Mouse (Mus musculus): ENCODE measurements at regions not wholly inside any gene's neighbourhood (a gene's known extent, or its start where the extent isn't known, plus 50 kb on each side); places are given as distances from the start of the nearest gene placed in this dataset.
"Not testable (repeated sequence)": the region's sequence is repeated elsewhere in the genome, so short reads cannot be mapped to it uniquely, and the experiment has no call there.

- DNase-seq: no peak
Observed at GRCm38 (mm10) chr10:68963090-68963489, 188.1 kb upstream of the Rhobtb1 start.

DNA sequence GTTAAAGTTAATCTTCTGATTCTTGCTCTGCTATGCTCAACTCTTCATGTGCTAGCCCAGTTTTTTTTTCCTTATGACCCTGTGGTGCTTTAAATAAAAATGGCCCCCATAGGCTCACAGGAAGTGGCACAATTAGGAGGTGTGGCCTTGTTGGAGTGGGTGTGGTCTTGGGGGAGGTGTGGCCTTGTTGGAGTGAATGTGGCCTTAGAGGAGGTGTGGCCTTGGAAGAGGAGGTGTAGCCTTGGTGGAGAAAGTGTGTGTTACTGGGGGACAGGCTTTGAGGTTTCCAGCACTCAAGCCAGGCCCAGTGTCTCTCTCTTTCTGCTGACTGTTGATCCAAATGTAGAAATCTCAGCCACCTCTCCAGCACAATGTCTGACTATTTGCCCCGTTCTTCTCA is 186.0 kb upstream of the Rhobtb1 start:
- DNase-seq: no peak

GRCm38 (mm10) chr10:68967976-68968968 is 183.0 kb upstream of the Rhobtb1 start:
- no peak for DNase-seq

DNA sequence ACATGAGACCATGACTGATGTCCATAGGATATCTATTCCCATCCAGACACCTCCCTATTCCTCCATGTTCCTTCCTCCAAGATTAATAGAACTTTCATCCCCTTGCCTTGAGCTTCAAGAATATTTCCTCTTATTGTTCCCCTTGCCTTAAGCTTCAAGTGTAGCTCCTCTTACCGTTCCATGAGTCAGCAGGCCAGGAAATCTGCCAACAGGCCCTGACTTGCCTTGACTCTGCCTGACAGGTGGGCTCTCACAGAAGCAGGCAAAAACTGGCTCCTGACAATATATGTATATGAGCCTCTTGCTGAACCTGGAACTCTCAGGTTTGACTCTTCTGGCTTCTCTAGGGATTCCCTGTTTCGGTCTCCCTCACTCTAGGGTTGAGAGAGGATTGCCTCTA is 180.7 kb upstream of the Rhobtb1 start:
- DNase-seq: no peak

GRCm38 (mm10) chr10:68974771-68975170 is 176.5 kb upstream of the Rhobtb1 start:
- no peak for DNase-seq

DNA sequence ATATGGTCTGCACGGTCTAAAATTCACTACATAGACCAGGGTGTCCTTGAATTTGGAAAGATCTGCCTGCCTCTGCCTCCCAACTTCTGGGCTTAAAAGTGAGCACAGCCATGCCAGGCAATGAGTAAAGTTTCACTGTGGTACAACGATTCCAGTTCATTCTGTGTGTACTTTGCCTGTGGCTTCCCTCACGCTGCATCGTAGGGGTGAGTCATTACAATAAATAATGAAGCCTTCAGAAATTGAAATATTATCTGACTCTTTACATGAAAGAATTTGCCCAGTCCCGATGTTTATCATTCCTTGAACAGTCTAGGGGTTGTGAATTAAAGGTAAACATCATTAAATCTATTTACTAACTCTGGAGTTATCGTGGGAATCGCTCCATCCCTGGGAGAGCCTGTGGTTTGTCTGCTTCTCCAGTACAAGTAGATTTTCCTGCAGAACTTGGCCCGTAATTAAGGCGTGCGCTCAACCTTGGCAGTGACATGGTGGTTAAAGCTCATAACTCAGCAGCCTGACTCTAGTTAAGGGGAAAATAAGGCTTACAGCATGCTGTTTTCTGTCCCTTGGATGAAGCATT is 174.7 kb upstream of the Rhobtb1 start:
- DNase-seq: no peak

DNA sequence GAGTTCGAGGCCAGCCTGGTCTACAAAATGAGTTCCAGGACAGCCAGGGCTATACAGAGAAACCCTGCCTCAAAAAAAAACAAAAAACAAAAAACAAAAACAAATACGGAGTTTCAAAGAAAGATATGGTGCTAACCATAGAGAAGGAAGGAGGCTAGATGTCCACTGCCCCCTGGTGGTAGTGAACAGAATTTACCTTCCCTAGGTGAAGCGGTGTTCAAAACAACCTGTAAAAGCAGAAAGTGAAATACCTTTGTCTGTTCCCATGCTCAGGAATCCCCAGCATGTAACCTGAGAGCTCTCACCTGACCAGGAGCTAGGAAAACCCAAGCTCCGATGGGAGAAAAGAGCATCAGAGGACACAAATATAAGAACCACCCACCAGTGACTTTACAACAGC is 173.1 kb upstream of the Rhobtb1 start:
- no peak for DNase-seq

DNA sequence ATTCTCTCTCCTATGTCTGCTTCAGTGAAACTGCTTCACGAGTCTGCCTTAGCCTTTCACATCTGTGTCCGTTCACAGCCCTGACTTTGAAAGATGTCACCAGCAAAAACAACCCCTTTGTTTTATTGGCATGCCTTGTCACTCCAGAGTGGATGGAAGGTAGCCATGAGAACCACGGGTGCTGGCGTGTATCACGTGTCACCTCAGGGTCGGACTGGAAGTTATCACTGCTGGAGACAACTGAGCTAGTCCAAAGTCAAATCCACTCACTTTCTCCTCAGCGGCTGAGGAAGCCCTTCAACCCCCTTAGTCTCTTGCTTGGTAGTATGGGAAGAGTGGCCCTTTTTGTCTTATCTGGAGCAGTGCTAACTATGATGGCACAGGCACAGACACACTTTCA is 171.3 kb upstream of the Rhobtb1 start:
- DNase-seq: no peak

GRCm38 (mm10) chr10:68982288-68982687 is 168.9 kb upstream of the Rhobtb1 start:
- DNase-seq: no peak

GRCm38 (mm10) chr10:68990584-68990983 is 160.7 kb upstream of the Rhobtb1 start:
- DNase-seq: no peak

- DNase-seq: no peak
Observed at GRCm38 (mm10) chr10:68999610-69000009, 151.6 kb upstream of the Rhobtb1 start.

DNA sequence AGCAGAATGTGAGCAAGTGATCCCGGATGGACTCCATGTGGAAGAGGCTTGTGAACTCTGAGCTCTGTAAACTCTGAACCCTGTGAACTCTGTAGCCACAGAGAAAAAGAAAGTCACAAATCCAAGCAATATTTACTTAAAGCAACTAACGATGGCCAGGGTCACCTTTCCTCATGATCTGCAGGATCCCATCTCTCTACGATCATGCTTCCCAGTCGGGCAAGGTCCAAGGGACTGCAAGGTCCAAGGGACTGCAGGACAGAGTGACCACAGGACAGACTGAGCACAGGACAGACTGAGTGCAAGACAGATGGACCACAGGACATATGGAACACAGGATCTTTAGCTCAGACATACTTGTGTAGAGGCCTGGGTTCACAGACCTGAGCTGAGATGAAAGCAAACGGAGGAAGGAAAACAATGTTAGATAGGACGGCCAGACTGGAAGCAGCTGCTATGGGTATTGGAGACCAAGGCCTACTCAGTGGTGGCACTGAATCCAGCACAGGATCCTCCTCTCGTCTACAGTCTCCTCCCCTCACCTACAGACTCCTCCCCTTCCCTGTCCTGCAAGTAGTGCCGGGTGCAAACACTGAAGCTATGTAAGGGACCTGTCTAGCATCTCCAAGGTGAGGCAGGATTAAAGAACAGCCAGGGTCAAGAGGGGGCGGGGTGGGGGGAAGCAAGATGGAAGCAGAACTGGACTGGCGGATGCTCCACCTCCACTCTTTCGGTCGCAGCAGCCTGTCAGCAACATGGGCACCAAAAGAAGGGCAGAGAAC is 149.4 kb upstream of the Rhobtb1 start:
- DNase-seq: no peak

DNA sequence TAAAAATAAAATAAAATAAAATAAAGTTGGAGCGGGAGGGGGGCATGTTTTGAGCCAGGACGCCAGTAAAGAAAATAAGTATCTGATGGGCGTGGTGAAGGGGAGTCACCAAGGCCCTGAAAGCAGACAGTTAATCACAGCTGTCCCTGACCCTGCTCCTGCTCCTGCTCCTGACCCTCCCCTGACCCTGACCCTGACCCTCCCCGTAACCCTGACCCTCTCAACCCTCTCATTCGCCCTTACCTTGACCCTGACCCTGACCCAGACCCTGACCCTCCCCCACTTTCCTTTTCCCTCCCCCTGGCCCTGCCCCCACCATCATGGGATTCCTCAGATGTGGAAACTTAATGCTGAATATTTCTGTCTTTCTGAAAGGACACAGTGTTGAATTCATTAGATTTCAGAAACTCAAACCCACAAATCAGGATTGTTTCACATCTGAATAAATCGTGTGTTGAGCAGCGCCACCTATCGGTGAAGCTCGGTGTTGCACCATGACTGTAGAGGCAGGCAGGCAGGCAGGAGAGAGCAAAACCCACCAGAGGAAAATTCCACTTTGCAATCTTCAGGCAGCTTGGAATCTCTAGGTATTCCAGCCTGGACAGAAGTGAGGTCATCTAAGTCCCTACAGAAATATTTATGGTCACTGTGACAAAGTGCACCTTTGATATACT is 145.9 kb upstream of the Rhobtb1 start:
- DNase-seq: peak; percentile 75

GRCm38 (mm10) chr10:69008679-69009078 is 142.6 kb upstream of the Rhobtb1 start:
- DNase-seq: not testable (repeated sequence)

GRCm38 (mm10) chr10:69020811-69021743 is 130.2 kb upstream of the Rhobtb1 start:
- DNase-seq: no peak

DNA sequence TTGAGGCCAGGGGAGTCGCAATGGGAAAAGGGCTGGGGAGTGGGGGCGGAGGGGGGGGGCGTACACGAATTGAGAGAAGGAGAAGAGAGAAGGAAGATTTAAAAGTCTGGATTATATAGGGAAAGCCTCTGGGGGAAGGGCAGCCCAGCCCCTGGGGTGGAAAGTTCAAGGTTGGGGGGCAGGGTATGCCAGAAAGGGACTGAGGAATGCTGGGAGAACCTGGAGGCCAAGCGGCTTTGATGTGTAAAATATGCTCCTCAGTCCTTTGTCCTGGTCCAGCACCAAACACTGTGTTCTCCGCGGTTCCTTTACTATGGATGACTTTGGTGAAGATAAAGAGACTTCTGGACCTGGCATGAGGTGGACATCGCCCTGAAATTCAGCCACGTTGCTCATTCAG is 117.8 kb upstream of the Rhobtb1 start:
- no peak for DNase-seq

DNA sequence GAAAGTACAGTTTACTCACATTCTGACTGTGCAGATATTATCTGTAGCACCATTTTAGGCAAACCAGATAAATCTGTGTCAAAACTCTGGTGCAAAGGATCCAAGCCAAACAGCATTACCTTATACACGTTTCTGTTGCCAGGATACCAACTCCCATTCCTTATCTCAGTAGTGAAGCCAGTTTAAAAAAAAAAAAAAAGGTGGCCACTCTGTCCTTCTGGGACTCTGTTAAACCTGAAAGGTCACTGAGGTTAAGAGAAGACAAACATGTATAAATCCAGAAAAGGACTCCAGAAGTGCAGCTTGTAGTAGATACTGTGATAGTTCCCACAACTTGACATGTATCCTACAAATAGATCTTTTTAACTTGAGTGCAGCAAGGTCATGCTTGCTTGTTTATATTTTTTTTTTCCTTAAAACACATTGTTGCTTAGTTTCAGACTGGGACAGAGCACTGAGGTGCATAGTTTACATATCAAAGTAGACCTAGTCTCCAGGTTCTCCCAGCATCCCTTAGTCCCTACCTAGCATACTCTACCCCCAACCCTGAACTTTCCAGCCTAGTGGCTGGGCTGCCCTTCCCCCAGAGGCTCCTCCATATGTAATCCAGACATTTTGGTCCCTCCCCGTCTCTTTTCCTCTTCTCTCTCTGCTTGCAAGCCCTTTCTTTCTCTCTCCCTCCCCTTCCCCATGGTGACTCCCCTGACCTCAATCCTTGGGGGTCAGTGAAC is 116.7 kb upstream of the Rhobtb1 start:
- no peak for DNase-seq

DNA sequence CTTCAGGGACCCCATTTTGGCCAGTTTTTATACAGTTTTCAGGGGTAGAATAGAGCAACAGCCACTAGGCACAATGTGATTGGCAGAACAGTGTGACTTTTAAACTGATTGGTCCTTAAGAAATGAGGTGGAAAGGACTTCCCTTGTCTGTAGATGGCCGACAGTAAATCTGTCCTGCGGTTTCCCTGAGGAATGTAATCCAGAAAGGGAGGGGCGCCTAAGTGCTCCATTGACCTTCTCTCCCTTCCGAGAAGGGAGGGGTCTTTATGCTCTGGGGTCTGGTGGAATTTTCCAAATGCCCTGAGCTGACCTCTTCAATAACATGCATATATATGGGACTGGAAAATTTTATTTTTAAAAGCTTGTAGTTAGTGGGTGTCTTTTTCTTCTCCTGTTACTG is 115.7 kb upstream of the Rhobtb1 start:
- not testable (repeated sequence) for DNase-seq

- DNase-seq: no peak
Observed at GRCm38 (mm10) chr10:69036096-69036495, 115.1 kb upstream of the Rhobtb1 start.

DNA sequence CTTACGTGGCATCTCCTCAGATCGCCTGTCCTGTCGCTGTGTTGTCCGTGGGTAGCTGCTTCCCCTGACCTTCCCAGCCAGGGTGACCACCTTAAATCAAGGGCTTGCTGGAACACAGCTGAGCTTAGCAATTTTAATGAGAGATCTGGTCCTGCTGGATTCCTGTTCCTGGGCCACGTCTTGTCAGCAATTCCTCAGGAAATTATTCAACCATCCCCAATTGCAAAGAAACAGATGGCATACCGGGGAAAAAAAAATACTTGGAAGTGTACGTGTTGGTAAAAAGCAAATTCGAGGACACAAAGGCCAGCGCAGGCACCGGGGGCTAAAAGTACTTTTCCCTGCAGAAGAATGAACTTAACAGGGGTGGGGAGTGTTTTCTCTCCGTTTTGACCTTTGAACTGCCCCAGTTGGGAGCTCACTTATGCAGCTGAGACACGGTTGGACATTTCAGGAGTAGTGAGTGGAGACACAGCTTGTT is 107.0 kb upstream of the Rhobtb1 start:
- DNase-seq: no peak

DNA sequence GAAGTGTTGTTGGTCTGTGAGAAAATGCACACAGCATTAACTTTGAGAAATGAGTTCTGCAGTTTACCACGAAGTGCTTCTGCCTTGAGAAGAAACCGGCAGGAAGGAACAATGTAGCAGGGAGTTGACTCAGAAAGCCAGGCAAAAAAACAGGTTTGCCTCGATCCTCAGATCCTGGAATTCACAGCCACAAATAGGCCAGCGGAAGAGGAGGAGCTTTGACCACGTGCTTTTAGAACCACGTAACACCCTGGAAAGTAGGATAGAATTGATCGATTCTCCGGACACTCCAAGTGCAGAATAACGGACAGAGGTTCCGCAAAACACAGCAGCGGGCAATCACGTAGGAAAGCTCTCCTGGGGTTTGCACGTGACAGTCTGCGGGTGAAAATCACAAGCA is 106.0 kb upstream of the Rhobtb1 start:
- DNase-seq: no peak

Data from right cerebral cortex, postnatal 25 days (tissue).